Mouse (Mus musculus) cerebellum, postnatal 10 days (tissue): Measurements from ENCODE around the gene Hvcn1.

ENCODE experiments used
- DNase-seq, 2 experiments: peaks; one replicate each; pipeline ENCODE4 v3.0.0; 2021; ENCODE audit warnings: mixed read lengths in 2 of 2

The Hvcn1 gene

DNA sequence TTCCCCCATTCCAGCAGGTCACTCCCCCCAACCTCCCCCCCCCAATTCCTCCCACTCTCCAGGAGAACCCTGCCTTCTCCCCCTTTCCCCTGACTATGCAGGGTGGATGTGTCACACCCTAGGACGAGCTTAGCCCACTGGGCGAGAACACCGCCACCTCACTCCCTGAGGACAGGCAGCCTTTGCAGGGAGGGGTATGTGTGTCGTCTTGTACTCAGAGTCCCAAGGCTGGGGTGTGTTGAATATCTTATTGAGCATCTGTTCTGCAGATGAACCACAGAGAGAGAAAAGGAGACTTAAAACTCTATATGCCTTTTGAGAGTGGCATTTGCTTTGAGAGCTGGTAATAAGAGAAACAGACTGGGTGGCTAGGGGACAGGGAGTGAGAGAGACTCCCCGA is 30.6 kb downstream of the Hvcn1 start:
- no peak for DNase-seq

DNA sequence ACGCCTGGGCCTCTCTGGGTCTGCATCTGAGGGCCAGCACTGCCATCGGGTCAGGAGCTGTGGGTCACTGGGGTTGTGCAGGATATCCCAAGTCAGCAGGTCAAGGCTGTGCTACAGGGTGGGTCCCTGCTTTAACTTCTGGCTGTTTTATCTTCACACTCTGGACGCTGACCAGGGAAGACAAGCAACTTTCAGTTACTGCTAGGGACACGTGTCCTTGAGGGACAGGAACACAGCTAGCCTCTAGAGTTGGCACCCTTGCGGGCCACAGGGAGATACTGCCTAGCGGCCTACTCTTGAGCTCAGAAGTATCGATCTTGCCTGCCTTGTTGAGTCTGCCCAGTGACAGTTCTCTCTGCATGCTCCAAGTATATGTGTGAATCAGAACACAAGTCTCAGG is 33.0 kb downstream of the Hvcn1 start:
- no peak for DNase-seq

DNA sequence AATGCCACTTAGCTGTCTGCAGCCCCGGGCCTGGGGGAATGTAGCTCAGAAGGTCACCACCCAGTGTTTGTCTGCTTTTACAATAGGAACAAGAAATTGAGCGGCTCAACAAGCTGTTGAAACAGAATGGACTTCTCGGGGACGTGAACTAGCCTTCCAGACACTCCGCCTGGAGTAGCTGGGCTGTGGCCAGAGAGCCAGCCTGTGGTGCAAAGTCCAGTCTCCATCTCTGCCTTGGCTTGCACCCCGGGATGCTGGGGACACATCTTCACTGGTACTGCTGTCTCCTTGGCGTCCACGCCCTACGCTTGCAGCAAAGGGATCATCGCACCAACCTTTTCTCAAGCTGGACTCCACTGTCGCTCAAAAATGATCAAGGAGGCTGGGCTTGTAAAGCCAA is 33.9 kb downstream of the Hvcn1 start:
- DNase-seq, result peak; percentile 61 to 74

DNA sequence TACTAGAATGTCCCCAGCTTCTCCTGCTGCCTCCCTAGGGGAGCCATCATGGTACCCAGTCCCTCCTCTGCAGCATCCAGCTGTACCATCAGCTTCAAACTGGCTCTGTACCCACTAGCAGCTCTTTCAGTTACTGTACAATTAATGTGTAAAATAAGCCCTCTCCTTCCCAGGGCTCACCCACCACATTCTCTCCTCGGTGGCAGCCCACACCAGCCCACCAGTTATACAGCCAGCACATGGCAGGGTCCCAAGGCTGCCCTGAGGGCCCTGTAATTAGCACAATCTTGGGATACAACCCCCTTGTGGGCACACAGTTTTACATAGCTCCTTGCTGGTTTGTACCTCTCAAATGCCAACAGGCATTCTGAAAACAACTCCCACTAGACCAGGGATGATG is 34.4 kb downstream of the Hvcn1 start:
- DNase-seq, result no peak

DNA sequence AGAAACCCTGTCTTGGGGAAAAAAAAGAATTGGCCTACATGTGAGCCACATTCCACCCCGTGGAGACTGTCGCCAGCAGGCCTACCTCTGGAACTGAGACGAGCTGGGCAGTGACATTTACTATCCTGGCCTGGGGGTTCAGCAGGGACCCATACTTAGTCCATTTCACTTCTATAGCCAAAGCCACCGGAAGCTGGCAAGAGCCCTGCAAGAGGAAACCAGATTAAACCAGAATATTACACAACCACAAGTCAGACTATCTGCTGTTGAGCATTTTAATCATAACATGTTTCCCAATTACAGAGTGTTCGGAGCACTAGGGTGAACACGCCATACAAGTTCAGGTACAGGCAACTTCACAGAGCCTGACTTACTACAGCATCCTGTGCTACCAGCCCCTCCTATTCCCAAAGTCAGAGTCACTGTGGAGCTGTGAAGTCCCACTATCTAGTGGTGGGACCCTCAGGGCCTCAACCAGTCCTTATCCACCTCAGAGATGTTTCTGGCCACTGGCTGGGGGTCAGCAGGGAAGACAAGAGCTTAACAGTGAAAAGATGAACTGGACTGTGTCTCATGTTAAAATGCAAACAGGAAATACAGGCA is 36.0 kb downstream of the Hvcn1 start:
- no peak for DNase-seq

DNA sequence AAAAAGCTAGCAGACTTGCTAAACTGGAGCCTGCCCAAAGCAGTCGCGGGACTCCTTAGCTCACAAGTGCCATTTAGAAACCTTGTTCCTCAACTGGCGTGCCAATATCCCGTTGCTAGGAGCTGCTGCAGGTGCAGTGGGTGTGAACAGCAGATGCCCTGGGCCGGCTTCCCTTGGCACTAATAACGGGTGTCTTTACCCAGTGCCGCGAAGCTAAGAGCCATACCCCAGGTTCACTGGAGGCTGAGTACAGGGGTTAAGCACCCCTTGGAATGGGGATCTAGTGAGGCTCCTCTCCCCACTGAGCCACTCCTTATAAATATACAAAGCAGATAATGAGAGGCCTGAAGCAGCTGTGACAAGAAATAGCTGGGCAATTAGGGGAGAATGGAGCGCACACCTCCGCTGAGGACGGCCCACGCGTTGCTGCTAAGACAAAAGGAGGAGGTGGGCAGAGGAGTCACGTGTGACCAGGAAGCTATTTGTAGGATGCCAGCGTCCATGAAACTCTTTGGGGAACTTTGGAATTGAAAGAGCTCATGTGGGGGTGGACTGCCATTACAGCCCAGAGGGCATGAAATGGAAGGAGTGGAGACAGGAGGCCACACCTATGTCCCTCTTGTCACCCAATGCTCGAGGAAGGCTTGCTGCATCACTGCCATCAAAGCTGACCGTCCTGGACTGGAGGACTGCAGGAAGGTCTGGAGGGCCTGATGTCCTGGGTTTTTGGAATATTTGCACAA is 37.3 kb downstream of the Hvcn1 start:
- peak; percentile 70 to 75 for DNase-seq

DNA sequence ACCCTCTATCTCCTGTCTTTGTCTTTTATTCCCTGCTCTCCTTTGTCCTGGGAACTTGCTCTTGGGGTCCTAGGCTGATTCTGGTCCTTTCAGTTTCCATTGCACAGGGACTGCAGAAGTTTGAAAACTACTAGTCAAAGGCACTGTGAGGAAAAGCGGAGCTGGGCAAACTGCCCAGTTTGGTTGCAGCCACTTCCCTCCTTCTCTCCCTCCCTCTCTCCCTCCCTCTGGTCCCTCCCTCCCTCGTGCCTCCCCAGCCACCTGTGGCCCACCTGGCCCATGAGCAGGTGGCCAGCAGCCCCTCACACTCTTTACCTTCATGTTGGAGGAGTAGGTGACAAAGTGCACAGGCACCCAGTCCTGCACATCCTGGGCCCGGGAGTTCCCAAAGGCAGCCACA is 38.6 kb downstream of the Hvcn1 start:
- DNase-seq, result peak in 1 of 2 experiments; percentile 46

DNA sequence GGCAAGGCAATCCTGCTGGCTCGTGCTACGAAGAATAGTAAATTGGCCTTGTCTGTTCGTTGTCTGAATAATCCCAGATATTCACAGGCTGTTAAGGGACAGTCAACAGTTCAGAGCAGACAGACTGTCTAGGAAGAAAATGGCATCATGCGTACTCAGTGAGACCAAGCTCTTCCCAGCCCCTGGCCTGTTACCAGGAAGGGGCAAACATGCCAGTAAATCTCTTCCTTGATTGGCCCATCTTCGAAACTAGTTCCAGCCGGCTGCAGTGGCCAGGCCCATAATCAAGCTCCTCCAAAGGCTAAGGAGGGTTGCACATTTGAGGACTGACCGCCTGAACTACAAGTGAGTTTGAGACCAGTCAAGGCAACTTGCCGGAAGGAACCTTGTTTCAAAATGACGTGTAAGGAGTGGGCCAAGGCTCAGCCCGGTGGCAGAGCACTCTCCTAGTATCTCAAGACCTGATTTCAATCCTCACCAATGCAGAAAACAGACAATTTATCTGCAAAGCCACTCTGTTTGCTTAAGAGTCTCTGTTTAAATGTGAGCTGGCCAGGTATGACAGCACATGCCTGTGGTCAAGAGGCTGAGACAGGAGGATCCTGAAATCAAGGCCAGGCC is 40.1 kb downstream of the Hvcn1 start:
- DNase-seq, result peak; percentile 54 to 57

DNA sequence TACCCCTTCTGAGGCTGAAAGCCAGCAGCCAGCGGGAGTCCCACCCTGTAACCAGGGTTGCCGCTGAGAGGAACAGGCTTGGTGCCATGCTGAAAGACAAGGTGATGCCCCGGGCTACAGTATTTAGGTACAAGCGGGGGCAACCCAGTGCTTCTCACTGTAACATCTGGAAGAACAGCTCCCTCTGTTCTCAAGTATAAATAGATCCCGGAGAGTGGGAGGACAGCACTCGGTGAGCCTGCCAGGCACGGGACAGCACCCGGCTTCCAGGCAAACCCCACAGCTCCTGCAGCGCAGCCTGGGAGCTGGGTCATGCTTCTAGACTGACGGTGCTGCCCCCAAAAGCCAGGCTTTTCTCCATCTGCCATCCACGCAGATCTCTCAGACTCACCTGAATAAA is 40.9 kb downstream of the Hvcn1 start:
- DNase-seq, result no peak

DNA sequence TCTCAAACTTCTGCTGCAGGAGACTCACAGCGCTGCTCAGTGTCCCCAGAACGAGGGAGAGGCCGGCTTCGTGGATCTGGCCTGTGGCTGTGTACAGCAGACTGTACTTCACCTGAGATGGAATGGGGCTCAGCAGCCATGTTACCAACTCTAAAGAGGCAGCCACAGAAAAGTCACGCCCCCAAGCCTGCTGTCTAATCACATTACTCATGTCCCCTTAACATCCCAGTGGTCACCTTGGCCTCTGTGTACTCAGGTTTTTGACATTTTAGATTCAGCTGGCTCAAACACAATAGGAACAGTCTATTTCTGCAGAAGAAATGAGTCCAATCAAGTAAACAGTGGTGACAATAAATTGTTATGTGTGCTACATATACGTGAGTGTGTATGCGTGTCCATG is 41.3 kb downstream of the Hvcn1 start:
- DNase-seq, result no peak

DNA sequence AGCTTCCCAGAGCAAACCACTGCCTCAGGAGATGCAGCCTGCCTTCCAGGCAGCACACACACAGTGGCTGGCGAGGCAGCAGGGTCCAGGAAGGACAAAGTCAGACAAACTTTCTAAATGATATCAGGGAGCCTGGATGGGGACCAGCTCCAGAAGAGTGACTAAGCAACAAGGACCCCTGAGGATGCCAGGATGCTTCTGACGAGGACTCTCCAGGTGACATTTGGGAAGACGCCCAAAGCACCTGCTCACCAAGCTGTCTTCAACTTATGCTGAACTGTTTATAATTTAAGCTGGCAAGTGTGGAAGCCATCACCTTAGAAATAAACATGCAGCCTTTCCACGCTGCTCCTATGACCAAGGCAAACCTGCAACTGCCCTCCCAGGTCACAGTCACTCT is 42.7 kb downstream of the Hvcn1 start:
- DNase-seq, result no peak

DNA sequence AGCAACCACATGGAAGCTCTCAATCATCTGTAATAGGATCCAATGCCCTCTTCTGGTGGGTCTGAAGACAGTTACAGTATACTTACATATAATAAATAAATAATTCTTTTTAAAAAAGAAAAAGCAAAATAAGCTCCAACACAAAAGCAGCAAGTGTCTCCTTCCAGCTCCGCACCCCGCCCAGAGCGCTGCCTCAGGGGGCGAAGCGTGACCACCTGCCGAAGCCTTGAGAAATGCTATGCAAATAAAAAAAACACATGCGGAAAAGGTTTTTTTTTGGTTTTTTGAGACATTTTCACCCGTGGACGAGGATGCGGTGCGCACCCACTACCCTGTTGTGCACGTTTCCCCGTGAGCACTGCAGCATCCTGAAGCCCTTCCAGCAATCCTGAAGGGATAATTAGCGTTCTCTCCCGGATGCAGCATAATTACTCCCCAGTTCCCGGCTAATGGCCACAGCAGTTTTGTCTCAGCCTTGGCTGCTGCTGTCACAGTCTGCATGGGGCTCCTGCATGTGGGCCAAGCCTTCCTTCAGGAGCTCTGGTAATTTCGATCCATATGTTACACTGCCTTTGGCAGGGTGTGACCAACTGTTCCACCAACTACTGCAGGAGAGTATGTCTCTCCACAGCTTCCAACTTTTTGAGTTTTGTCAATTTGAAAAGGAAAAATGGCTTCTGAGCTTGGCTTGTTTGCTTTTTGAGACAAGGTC is 45.4 kb downstream of the Hvcn1 start:
- DNase-seq, result peak in 1 of 2 experiments; percentile 48

DNA sequence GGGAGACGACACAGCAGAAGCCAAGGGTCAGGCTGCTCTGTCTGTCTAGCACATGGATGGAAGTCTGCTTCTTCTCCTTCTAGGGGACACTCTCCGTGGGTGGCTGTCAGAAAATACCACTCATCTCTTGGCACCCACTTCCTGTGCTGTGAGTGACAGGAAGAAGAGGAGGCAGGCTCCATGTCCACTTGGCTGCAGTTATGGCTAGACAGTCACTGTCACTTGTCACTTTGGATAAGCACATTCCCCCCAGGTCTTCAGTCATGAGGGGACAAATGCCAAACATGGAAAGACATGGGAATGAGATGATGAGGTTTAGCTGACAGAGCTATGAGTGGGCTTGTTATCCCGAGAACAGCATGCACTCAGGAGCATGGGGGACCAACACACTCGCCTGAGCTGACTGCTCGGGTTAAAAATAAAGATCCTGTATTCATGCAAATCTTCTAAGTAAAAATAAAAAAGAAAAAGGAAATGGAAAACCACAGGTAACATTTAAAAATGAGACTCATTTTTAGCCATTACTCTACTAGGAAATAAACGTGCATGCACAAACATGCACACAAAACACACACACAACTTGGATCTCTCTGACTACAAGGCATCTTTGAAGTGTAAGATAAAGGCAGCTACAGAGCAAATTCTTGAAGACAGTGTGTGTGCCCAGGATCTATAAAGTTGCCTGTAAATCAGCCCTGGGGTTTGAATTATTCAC is 51.6 kb downstream of the Hvcn1 start:
- DNase-seq, result no peak

DNA sequence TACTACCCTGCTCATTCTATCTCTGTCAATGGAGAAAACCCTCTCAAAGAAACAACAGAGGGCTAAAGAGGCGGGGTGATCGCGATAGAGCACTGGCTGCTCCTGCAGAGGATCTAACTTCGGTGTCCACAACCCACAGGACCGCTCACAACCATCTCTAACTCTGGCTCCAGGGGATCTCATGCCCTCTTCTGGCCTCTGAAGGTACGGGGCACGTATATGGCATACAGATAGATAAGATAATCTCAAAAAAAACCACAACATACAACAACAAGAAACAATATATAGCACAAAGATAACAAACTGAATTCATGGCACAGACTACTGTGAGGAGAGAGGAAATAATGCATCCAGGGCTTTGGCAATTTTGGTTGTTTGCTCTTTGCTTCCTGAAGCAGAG is 55.5 kb downstream of the Hvcn1 start:
- no peak for DNase-seq

DNA sequence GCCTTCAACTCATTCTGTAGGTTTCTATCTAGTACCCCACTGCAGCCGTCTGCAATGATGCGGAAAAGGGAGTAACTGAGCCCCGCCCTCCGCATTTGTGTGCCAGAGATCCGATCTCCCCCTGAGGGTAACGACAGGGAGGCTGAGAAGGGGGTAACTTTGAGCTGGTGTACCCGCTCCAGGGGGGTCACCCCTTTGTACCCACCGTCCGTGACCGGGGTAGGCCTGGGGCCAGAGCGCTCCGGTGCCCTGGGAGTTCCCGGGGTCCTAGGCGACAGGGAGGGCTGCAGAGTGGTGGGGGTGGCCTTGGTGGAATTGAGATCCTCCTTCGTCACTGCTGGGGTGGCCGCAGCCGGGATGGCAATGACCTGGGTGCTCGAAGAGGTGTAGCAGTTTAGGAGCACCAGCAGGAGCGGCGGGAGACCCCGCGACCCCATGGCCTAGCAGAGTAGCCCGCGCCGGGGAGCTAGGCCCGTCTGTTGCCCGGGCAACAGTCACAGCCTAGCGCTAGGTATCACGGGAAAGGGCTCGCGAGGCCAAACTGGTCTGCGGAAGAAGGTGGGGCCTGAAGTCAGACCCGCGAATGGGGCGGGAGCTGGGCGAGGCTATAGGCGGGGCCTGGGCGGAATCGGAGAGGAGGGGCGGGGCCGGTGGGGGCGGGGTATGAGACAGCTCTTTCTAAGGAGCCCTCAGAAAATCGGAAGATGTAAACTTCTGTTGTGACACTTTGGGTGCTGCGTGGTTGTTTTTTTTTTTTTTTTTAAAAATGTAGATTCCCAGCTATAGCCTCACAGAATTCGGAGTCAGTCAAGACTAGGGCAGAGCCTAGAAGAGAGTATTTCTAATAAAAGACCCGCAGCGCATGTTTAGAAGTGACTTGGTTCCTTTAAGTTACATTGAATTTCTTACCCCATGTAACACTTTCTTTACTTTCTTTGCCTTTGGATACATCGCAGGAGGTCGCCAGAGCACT is 57.6 kb downstream of the Hvcn1 start, which contains the start of gene Tctn1:
Gene Tctn1, minus strand, starts transcription at position 528 of the 973 bp plus-strand sequence.
- DNase-seq, result peak; percentile 96 to 97

DNA sequence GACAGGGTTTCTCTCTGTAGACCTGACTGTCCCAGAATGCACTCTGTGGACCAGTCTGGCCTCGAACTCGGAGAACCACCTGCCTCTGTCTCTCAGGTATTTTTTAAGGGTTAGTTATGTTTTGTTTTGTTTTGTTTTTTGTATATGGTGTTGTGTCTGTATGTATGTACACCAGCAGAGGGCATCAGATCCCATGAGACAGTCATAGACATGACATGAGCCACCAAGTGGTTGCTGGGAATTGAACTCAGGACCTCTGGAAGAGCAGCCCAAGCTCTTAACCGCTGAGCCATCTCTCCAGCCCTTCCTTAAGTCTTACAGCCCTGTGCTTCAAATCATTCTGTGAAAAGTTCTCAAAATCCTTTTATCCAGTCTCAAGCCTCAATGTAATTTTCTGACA is 58.6 kb downstream of the Hvcn1 start:
- no peak for DNase-seq

DNA sequence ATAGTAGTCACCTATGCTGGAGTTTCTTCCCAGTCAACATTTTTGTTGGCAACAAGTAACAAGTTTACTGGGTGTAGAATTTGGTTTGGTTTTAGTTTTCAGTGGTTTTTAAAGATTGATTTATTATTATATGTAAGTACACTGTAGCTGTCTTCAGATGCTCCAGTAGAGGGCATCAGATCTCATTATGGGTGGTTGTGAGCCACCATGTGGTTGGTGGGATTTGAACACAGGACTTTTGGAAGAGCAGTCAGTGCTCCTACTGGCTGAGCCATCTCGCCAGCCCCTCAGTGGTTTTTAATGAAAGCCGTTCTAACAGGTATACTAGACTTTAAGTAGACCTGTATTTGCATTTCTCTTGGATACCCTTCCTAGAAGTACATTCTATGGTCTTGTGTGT is 59.3 kb downstream of the Hvcn1 start:
- DNase-seq, result no peak

DNA sequence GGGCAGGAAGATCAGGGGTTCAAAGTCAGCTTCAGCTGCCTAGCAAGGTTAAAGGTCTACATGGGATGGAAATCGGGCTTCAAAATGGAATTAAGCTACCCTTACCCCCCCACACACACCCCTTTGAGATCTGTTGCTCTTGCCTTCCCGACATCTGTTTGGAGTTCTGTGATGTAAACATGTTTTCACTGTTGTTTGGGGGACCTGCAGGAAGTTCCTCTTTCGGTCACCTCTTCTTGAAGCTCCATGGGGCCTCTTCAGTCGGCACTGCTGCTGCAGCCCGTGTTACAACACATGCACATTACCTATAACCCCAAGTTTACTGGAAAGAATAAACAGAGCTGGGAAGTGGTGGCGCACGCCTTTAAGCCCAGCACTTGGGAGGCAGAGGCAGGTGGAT is 60.5 kb downstream of the Hvcn1 start:
- no peak for DNase-seq

DNA sequence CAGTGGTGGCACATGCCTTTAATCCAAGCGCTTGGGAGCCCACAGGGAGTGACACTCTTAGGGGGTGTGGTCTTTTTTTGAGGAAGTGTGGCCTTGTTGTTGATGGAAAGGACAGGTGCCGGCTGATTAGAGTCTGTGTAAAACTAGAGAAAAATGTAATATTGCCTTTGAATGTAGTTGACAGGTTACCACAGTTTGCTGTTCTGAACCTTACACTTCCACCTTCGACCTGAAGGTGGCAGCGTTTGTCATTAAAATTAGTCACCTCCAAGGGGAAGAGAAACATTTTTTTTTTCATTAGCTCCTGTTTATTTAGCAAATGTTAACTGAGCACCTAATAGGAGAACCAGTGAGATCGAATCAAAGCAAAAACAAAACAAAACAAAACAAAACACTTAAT is 61.3 kb downstream of the Hvcn1 start:
- DNase-seq, result peak; percentile 85 to 89

DNA sequence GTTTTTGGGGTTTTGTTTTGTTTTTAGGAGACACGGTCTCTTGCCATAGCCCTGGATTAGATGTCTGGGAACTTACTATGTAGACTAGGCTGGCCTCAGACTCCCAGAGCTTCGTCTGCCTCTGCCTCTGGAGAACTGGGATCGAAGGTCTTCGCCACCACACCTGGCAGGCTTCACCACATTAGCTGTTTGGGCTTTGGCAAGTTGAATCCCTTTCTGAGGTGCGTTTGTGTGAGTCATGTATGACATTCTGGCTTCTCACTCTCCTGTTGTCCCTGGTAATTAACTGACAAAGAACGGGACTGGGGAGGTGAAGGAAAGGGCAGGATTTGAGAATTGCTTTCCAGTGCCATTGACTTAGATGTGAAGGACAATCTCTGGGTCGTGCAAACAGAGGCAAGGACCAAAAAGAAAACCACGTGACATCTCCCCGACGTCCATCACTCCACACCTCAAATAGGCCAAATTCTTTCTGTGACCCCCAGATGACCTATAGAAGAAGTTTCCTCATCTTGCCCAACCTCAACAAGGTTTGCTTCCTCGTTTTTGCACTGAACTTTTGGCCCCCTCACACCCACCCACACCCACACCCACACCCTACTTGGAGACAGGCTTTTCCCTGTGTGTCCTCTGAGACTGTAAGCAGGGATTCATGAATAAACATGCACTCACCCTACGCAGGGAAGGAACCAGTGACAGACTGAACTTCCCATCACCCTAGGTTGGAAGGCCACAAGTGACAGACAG is 62.4 kb downstream of the Hvcn1 start:
- no peak for DNase-seq

DNA sequence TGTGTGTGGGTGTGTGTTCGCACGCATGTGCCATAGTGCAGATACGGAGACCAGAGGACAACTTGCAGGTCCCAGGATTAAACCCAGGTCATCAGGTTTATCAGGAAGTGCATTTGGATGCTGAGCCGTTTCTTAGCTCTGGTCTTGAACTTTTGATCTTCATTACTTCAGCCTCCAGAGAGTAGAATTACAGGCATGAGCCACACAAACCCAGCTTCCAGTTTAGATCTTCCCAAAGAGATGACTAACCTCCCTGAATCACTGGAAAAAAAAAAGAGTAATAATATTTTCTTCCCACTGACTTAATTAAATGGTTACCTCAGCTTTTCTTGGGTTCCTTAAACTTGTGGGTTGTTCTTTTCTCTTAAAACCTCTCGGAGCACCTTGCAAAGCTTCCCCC is 66.2 kb downstream of the Hvcn1 start:
- no peak for DNase-seq
